Mouse (Mus musculus) liver, postnatal 0 days (tissue): ENCODE measurements around the gene Fam92b.

ENCODE experiments used
- CTCF ChIP-seq: sonication (generic); IDR thresholded peaks from 2 replicates; pipeline ENCODE4 v1.5.1; 2016; ENCODE audit warnings: antibody characterized with exemption, low read depth
- EP300 ChIP-seq: IDR thresholded peaks from 2 replicates; pipeline ENCODE4 v1.6.1; 2016; ENCODE audit warnings: antibody characterized with exemption, low read depth, mild to moderate bottlenecking

GRCm38 (mm10) chr8:120167821-120168220 lies 9.4 kb downstream of the Fam92b start:
- TF ChIP-seq CTCF: no peak
- TF ChIP-seq EP300: no peak
